Mouse (Mus musculus) C2C12 (cell line): Measurements from ENCODE around the gene Crcp. TPM values are rescaled to one million over a fixed set of nuclear protein-coding genes. Genes with fewer than 3 reads are reported as not detected.

Experiments
- H3K27me3 ChIP-seq: one replicate; pipeline ENCODE4 v1.6.1; 2011; ENCODE audit not compliant: control insufficient read depth, insufficient read depth, insufficient read length
- H3K36me3 ChIP-seq: one replicate; pipeline ENCODE4 v1.6.1; 2011; ENCODE audit not compliant: control insufficient read depth, insufficient read depth
- H3K4me3 ChIP-seq: one replicate; pipeline ENCODE4 v1.5.1; 2011; ENCODE audit warnings: mild to moderate bottlenecking, control low read depth; ENCODE audit not compliant: poor library complexity, insufficient read depth, severe bottlenecking
- H3K79me2 ChIP-seq: one replicate; pipeline ENCODE4 v1.6.1; 2011; ENCODE audit not compliant: control insufficient read depth, insufficient read depth
- H3K79me3 ChIP-seq: one replicate; pipeline ENCODE4 v1.6.1; 2011; ENCODE audit warnings: low read depth, control low read depth
- H3ac ChIP-seq: one replicate; pipeline ENCODE3; 2011; ENCODE audit warnings: low read depth; ENCODE audit not compliant: control insufficient read depth, insufficient read length
- CEBPB ChIP-seq: IDR thresholded peaks from one replicate; pipeline ENCODE4 v1.6.1; 2011; ENCODE audit warnings: low read depth, mild to moderate bottlenecking, control low read depth, moderate library complexity
- CTCF ChIP-seq: IDR thresholded peaks from one replicate; pipeline ENCODE4 v1.5.1; 2011; ENCODE audit not compliant: control insufficient read depth, insufficient read depth, insufficient read length
- FOSL1 ChIP-seq: IDR thresholded peaks from one replicate; pipeline ENCODE4 v1.8.0; 2011; ENCODE audit warnings: mild to moderate bottlenecking, low read length; ENCODE audit not compliant: poor library complexity, insufficient read depth, severe bottlenecking
- MAX ChIP-seq: IDR thresholded peaks from one replicate; pipeline ENCODE4 v1.6.1; 2011; ENCODE audit warnings: mild to moderate bottlenecking, control low read depth
- MYOD1 ChIP-seq: IDR thresholded peaks from one replicate; pipeline ENCODE4 v1.6.1; 2011; ENCODE audit warnings: low read depth; ENCODE audit not compliant: control insufficient read depth, insufficient read length
- MYOG ChIP-seq: IDR thresholded peaks from one replicate; pipeline ENCODE4 v1.6.1; 2011; ENCODE audit not compliant: control insufficient read depth, insufficient read length; ENCODE audit errors: extremely low read depth
- USF1 ChIP-seq: IDR thresholded peaks from one replicate; pipeline ENCODE4 v1.6.1; 2011; ENCODE audit warnings: low read depth, mild to moderate bottlenecking, control low read depth, moderate library complexity
- polyA plus RNA-seq: library from polyadenylated mRNA; unstranded; fragments of >200 nt; fragmentation: generic; extraction: Trizol; gene quantifications from one replicate; pipeline ENCODE4 v1.2.1, GENCODE M21; 2012; ENCODE audit warnings: missing spikeins

Gene Crcp
- polyA plus RNA-seq, 1 experiment: 32.6 TPM

DNA sequence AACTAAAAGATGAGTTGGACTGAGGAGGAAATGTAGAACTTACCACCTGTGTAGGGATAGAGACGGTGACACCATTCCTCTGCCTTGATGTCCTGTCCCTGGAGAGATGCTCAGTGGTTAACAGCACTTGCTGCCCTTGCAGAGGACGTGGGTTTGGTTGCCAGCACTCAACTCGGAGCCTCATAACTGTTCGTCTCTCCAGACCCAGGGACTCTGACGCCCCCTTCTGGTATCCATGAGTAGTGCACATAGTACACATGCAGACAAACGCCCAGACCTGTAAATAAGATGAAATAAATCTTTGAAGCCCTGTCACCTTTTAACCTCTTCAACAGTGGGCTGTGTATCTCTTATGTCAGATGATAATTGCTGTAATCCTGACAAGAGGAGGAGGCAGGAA is 17.9 kb downstream of the Crcp start:
- H3K27me3 ChIP-seq: no peaks in the 10 kb centered on the region
- H3K36me3 ChIP-seq: peaks cover 75% of the 10 kb centered on the region
- H3ac ChIP-seq: no peak overlapping the region
- no peaks in the 10 kb centered on the region for H3K79me2 ChIP-seq
- no peaks in the 10 kb centered on the region for H3K79me3 ChIP-seq
- no peak overlapping the region for H3K4me3 ChIP-seq
- no peak for TF ChIP-seq MAX

DNA sequence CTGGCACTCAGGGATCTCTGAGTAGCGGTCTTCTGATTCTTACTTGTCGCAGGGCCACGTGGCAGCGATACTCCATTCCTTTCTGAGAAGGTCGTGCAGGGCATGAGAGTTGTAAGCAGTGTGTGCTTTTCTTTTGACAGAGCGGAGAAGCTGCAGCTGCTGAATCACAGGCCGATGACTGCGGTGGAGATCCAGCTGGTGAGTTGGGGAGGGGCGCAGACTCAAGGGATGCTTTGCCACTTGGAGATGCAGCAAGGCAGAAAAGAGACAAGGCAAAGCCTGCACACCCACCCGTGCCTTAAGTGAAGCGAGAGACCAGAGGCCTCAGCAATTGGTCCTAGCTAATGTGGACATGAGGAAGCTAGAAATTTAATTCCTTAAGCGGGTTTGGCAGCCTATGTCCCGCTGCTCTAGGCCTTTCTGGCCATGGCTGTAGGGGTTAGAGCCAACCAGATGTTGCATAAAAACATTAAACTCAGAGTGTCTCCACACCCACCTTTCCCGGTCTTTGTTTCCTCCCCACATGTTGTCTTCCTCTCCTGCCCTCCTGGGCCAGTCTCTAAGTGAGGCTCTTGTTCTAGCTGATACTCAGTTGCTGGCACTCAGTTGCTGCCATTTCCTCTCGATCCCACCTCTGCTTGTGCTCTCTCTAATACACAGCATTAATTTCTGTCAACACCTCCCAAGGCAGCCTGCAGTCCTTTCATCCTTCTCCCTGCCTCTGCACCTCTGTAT is 19.9 kb downstream of the Crcp start:
- TF ChIP-seq USF1 (no peak), CEBPB (no peak), MAX (no peak), MYOD1 (no peak), MYOG (no peak), CTCF (no peak)
- Histone ChIP-seq H3K36me3 (peaks cover 68% of the 10 kb centered on the region), H3K79me3 (no peaks in the 10 kb centered on the region)

DNA sequence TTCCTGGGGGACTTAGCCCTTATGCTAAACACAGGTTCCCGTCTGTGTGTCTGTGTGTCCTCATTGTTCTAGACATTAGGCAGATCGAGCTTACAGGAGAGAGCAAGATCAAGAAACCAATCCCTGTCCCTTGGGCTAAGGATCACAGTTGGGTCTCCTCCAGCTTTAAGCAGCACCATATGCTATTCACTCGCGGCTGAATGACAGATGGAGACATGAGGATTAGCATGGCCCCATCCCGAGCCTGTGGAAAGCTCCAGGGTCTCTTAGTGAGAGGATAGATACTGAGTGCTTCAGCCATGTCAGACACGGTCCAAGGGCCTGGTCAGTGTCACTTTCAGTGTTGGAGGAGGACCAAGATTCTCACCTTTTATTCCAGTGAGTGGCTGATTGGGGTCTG is 21.3 kb downstream of the Crcp start:
- Histone ChIP-seq H3K4me3 (no peak overlapping the region), H3ac (no peak overlapping the region), H3K36me3 (peaks cover 61% of the 10 kb centered on the region), H3K79me3 (no peaks in the 10 kb centered on the region), H3K79me2 (no peaks in the 10 kb centered on the region), H3K27me3 (no peaks in the 10 kb centered on the region)
- no peak for TF ChIP-seq FOSL1
- TF ChIP-seq MAX: no peak
- TF ChIP-seq MYOG: no peak
- no peak for TF ChIP-seq MYOD1
- no peak for TF ChIP-seq CTCF
- no peak for TF ChIP-seq CEBPB
- TF ChIP-seq USF1: no peak

More for the DNA sequence above, 19.9 kb downstream of the Crcp start:
- H3K4me3 ChIP-seq: no peak overlapping the region
- no peak overlapping the region for H3ac ChIP-seq
- H3K79me2 ChIP-seq: no peaks in the 10 kb centered on the region
- no peaks in the 10 kb centered on the region for H3K27me3 ChIP-seq

DNA sequence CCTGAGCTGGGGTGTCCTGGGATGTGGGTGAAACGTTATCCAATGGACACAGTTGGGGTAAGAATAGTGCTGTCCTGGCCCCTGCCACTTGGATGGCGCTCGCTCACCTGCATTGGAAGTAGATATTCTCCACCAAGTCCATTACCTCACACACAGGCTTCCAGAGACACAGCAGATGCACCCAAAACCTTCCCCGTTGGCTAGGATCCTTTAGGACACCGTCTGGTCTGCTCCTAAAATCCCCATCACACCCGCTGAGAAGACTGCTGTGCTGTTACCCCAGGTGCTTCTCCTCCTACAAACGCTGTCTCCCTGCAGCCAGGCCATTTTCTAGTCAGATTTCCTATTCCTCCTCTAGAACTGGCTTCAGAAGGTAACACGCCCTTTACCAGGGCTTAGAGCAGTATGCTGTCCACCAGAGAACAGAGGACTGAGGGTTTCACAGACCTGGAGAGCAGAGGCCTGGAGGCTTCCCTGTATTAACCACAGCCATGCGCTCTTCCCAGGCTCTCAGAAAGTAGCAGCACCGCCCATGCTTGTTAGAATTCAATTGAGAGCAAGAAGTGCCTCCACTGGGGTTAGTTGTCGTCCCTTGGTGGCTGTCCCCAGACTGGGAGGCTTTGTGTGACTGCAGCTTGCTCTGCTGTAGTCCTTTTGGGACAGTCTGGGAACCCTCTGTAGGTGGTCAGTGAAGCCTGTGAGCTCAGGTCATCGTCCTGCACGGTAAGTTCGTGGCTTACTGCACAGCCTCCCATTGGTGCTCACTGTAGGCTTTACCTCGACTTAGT is 22.2 kb downstream of the Crcp start:
- Histone ChIP-seq H3K27me3 (no peaks in the 10 kb centered on the region), H3K79me2 (no peaks in the 10 kb centered on the region), H3K36me3 (peaks cover 54% of the 10 kb centered on the region), H3ac (no peak overlapping the region), H3K79me3 (no peaks in the 10 kb centered on the region), H3K4me3 (no peak overlapping the region)
- TF ChIP-seq CEBPB: no peak
- TF ChIP-seq CTCF: no peak

DNA sequence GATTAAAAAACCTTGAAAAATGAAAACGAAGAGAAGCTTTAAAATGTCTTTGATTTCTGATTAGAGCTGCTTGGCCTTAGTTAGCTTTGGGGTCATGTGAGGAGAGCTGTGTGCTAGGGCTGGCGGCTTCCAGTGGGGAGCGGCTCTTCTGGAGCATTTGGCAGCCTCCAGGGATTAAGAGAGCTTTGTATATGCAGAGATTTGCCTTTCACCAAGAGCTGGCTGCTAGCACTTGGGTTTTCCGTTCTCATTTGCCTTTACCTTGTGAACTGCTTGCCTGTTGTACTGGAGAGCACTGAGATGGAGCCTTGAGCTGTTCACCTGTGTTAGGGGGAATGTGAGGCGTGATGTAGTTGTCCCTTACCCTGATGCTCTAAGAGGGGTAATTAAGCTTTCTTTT is 23.4 kb downstream of the Crcp start:
- Histone ChIP-seq H3K36me3 (peaks cover 42% of the 10 kb centered on the region), H3ac (no peak overlapping the region), H3K4me3 (no peak overlapping the region), H3K27me3 (no peaks in the 10 kb centered on the region), H3K79me2 (no peaks in the 10 kb centered on the region), H3K79me3 (no peaks in the 10 kb centered on the region)
- TF ChIP-seq MAX (no peak), CTCF (no peak), USF1 (no peak), FOSL1 (no peak), CEBPB (no peak)

DNA sequence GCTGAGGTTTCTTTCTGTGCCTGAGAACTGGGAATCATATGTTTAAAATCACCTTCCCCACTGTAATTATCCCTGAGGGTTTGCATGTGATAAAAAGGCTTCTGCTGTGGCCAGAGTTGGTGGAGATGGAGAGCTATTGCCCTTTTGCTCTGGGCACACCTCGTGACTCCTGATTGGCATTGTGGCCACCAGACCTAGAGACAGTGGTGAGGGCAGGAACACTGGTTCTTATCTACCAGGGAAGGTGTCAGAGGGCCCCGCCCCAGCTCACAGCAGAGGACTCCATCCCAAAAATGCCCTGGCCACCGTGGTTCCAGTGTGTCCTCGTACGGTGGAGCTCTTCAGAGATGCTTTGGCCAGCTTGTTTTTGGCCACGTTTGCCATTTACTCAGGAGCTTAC is 23.9 kb downstream of the Crcp start:
- Histone ChIP-seq H3ac (no peak overlapping the region), H3K79me2 (no peaks in the 10 kb centered on the region), H3K4me3 (no peak overlapping the region), H3K36me3 (peaks cover 43% of the 10 kb centered on the region), H3K27me3 (no peaks in the 10 kb centered on the region), H3K79me3 (no peaks in the 10 kb centered on the region)
- TF ChIP-seq CTCF (no peak), FOSL1 (no peak), USF1 (no peak)
